Mouse (Mus musculus): Measurements from ENCODE around the gene Car2. TPM values are rescaled to one million over a fixed set of nuclear protein-coding genes. Genes with fewer than 3 reads are reported as not detected.

The Car2 gene
- polyA plus RNA-seq, 1 experiment from 2014 or later, result 27.9 TPM

GRCm38 (mm10) chr3:14904165-14904564, 18.1 kb downstream of the Car2 start:
- H3K4me1 ChIP-seq (ENCODE audit: control insufficient read depth in 2 of 2, insufficient read depth in 2 of 2, low read length in 2 of 2), result no peaks in the 10 kb centered on the region
- no peak overlapping the region for H3K9ac ChIP-seq (ENCODE audit: low read length)
- no peaks in the 10 kb centered on the region for H3K27me3 ChIP-seq (ENCODE audit: control insufficient read depth, insufficient read depth, low read length)
- peaks cover 13% of the 10 kb centered on the region for H3K36me3 ChIP-seq (ENCODE audit: control insufficient read depth, insufficient read depth, low read length)
- no peaks in the 10 kb centered on the region for H3K9me3 ChIP-seq (ENCODE audit: control insufficient read depth, low read length)
- ATAC-seq (ENCODE audit: insufficient number of reproducible peaks, insufficient read depth, low FRiP score, low read depth), result no peak
- H3K4me3 ChIP-seq (ENCODE audit: control insufficient read depth in 1 of 2, insufficient read depth in 1 of 2, low read depth in 1 of 2, low read length in 2 of 2), result no peak overlapping the region
- no peak overlapping the region for H3K4me2 ChIP-seq (ENCODE audit: low read length)
- 67% methylated on average over 3 of the region's 3 CpGs for WGBS
- H3K27ac ChIP-seq (replicated peaks in 1 of 2; ENCODE audit: control insufficient read depth in 1 of 2, insufficient read depth in 1 of 2, low read depth in 2 of 2, low read length in 2 of 2), result no peak overlapping the region

- no peaks in the 10 kb centered on the region for H3K4me1 ChIP-seq (ENCODE audit: control insufficient read depth in 2 of 2, insufficient read depth in 2 of 2, low read length in 2 of 2)
- H3K27ac ChIP-seq (replicated peaks in 1 of 2; ENCODE audit: control insufficient read depth in 1 of 2, insufficient read depth in 1 of 2, low read depth in 2 of 2, low read length in 2 of 2), result no peak overlapping the region
- no peak overlapping the region for H3K9ac ChIP-seq (ENCODE audit: low read length)
- H3K9me3 ChIP-seq (ENCODE audit: control insufficient read depth, low read length), result no peaks in the 10 kb centered on the region
- no peak overlapping the region for H3K4me3 ChIP-seq (ENCODE audit: control insufficient read depth in 1 of 2, insufficient read depth in 1 of 2, low read depth in 1 of 2, low read length in 2 of 2)
- 48% methylated on average over 1 of the region's 1 CpGs for WGBS
- ATAC-seq (ENCODE audit: insufficient number of reproducible peaks, insufficient read depth, low FRiP score, low read depth), result no peak
- H3K36me3 ChIP-seq (ENCODE audit: control insufficient read depth, insufficient read depth, low read length), result no peaks in the 10 kb centered on the region
- H3K4me2 ChIP-seq (ENCODE audit: low read length), result no peak overlapping the region
- H3K27me3 ChIP-seq (ENCODE audit: control insufficient read depth, insufficient read depth, low read length), result no peaks in the 10 kb centered on the region
These were observed 21.2 kb downstream of the Car2 start for GRCm38 (mm10) chr3:14907271-14907670.

- H3K9ac ChIP-seq (ENCODE audit: low read length), result no peak overlapping the region
- no peak overlapping the region for H3K4me2 ChIP-seq (ENCODE audit: low read length)
- no peak overlapping the region for H3K4me3 ChIP-seq (ENCODE audit: control insufficient read depth in 1 of 2, insufficient read depth in 1 of 2, low read depth in 1 of 2, low read length in 2 of 2)
- ATAC-seq (ENCODE audit: insufficient number of reproducible peaks, insufficient read depth, low FRiP score, low read depth), result no peak
- H3K36me3 ChIP-seq (ENCODE audit: control insufficient read depth, insufficient read depth, low read length), result no peaks in the 10 kb centered on the region
- H3K9me3 ChIP-seq (ENCODE audit: control insufficient read depth, low read length), result no peaks in the 10 kb centered on the region
- H3K27me3 ChIP-seq (ENCODE audit: control insufficient read depth, insufficient read depth, low read length), result no peaks in the 10 kb centered on the region
- H3K27ac ChIP-seq (replicated peaks in 1 of 2; ENCODE audit: control insufficient read depth in 1 of 2, insufficient read depth in 1 of 2, low read depth in 2 of 2, low read length in 2 of 2), result no peak overlapping the region
- no peaks in the 10 kb centered on the region for H3K4me1 ChIP-seq (ENCODE audit: control insufficient read depth in 2 of 2, insufficient read depth in 2 of 2, low read length in 2 of 2)
- 86% methylated on average over 4 of the region's 4 CpGs for whole genome bisulfite sequencing
These were observed 26.0 kb downstream of the Car2 start for GRCm38 (mm10) chr3:14911992-14912582.

DNA sequence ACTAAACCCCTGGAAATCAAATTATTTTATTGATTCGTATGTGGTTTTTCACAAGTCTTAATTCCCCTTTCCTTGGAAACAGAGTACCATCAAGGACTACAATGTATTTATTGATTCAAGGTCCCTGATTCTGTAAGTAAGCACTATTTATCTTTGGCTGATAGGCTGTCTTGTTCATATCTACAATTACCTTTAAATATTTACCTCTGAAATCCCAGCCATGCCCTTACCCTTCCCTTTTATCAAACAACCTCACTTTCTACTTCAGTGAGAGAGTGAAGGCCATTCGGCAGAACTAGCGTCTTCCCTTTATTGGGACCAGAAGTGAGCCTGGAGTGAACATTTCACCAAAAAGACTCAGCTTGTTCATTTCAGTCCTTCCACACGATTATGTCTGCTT, 27.7 kb downstream of the Car2 start:
- H3K4me1 ChIP-seq (ENCODE audit: control insufficient read depth in 2 of 2, insufficient read depth in 2 of 2, low read length in 2 of 2), result no peaks in the 10 kb centered on the region
- H3K9ac ChIP-seq (ENCODE audit: low read length), result no peak overlapping the region
- H3K4me3 ChIP-seq (ENCODE audit: control insufficient read depth in 1 of 2, insufficient read depth in 1 of 2, low read depth in 1 of 2, low read length in 2 of 2), result no peak overlapping the region
- 79% methylated on average over 4 of the region's 4 CpGs for WGBS
- no peak for ATAC-seq (ENCODE audit: insufficient number of reproducible peaks, insufficient read depth, low FRiP score, low read depth)
- H3K27me3 ChIP-seq (ENCODE audit: control insufficient read depth, insufficient read depth, low read length), result no peaks in the 10 kb centered on the region
- H3K27ac ChIP-seq (replicated peaks in 1 of 2; ENCODE audit: control insufficient read depth in 1 of 2, insufficient read depth in 1 of 2, low read depth in 2 of 2, low read length in 2 of 2), result no peak overlapping the region
- no peaks in the 10 kb centered on the region for H3K9me3 ChIP-seq (ENCODE audit: control insufficient read depth, low read length)
- no peaks in the 10 kb centered on the region for H3K36me3 ChIP-seq (ENCODE audit: control insufficient read depth, insufficient read depth, low read length)
- H3K4me2 ChIP-seq (ENCODE audit: low read length), result no peak overlapping the region

- Histone ChIP-seq H3K9me3 (ENCODE audit: control insufficient read depth, low read length) (no peaks in the 10 kb centered on the region), H3K27ac (replicated peaks in 1 of 2; ENCODE audit: control insufficient read depth in 1 of 2, insufficient read depth in 1 of 2, low read depth in 2 of 2, low read length in 2 of 2) (no peak overlapping the region), H3K4me2 (ENCODE audit: low read length) (no peak overlapping the region), H3K4me1 (ENCODE audit: control insufficient read depth in 2 of 2, insufficient read depth in 2 of 2, low read length in 2 of 2) (no peaks in the 10 kb centered on the region), H3K36me3 (ENCODE audit: control insufficient read depth, insufficient read depth, low read length) (no peaks in the 10 kb centered on the region), H3K9ac (ENCODE audit: low read length) (no peak overlapping the region), H3K4me3 (ENCODE audit: control insufficient read depth in 1 of 2, insufficient read depth in 1 of 2, low read depth in 1 of 2, low read length in 2 of 2) (no peak overlapping the region), H3K27me3 (ENCODE audit: control insufficient read depth, insufficient read depth, low read length) (no peaks in the 10 kb centered on the region)
- no peak for ATAC-seq (ENCODE audit: insufficient number of reproducible peaks, insufficient read depth, low FRiP score, low read depth)
- WGBS, result 77% methylated on average over 2 of the region's 2 CpGs
These were observed 29.3 kb downstream of the Car2 start for GRCm38 (mm10) chr3:14915355-14915754.

- Histone ChIP-seq H3K36me3 (ENCODE audit: control insufficient read depth, insufficient read depth, low read length) (no peaks in the 10 kb centered on the region), H3K27ac (replicated peaks in 1 of 2; ENCODE audit: control insufficient read depth in 1 of 2, insufficient read depth in 1 of 2, low read depth in 2 of 2, low read length in 2 of 2) (no peak overlapping the region), H3K9ac (ENCODE audit: low read length) (no peak overlapping the region), H3K4me1 (ENCODE audit: control insufficient read depth in 2 of 2, insufficient read depth in 2 of 2, low read length in 2 of 2) (no peaks in the 10 kb centered on the region), H3K9me3 (ENCODE audit: control insufficient read depth, low read length) (no peaks in the 10 kb centered on the region), H3K4me3 (ENCODE audit: control insufficient read depth in 1 of 2, insufficient read depth in 1 of 2, low read depth in 1 of 2, low read length in 2 of 2) (no peak overlapping the region), H3K4me2 (ENCODE audit: low read length) (no peak overlapping the region), H3K27me3 (ENCODE audit: control insufficient read depth, insufficient read depth, low read length) (no peaks in the 10 kb centered on the region)
- ATAC-seq (ENCODE audit: insufficient number of reproducible peaks, insufficient read depth, low FRiP score, low read depth), result no peak
- WGBS, result 69% methylated on average over 2 of the region's 2 CpGs
These were observed 31.2 kb downstream of the Car2 start for GRCm38 (mm10) chr3:14917261-14917660.

DNA sequence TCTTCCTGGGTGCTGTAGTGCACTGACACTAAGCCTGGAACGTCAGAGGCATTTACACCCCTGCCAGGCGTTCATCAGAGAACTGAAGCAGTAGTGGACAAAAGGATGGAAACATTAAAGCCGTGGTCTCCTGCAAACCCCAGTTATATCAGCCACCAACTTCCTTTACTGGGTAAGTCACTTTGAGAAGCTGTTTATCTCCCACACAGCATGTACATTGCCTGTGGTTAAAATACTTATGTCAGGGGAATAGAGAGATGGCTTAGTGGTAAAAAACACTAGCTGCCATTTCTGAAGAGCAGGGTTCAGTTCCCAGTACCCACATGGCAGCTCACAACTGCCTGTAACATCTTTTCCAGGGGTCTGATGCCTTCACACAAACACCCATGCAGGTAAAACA, 58.6 kb downstream of the Car2 start:
- Histone ChIP-seq H3K4me3 (ENCODE audit: control insufficient read depth in 1 of 2, insufficient read depth in 1 of 2, low read depth in 1 of 2, low read length in 2 of 2) (no peak overlapping the region), H3K4me2 (ENCODE audit: low read length) (no peak overlapping the region), H3K27ac (replicated peaks in 1 of 2; ENCODE audit: control insufficient read depth in 1 of 2, insufficient read depth in 1 of 2, low read depth in 2 of 2, low read length in 2 of 2) (no peak overlapping the region), H3K36me3 (ENCODE audit: control insufficient read depth, insufficient read depth, low read length) (no peaks in the 10 kb centered on the region), H3K4me1 (ENCODE audit: control insufficient read depth in 2 of 2, insufficient read depth in 2 of 2, low read length in 2 of 2) (no peaks in the 10 kb centered on the region), H3K27me3 (ENCODE audit: control insufficient read depth, insufficient read depth, low read length) (no peaks in the 10 kb centered on the region), H3K9ac (ENCODE audit: low read length) (no peak overlapping the region), H3K9me3 (ENCODE audit: control insufficient read depth, low read length) (no peaks in the 10 kb centered on the region)
- 54% methylated on average over 3 of the region's 3 CpGs for WGBS
- ATAC-seq (ENCODE audit: insufficient number of reproducible peaks, insufficient read depth, low FRiP score, low read depth), result no peak

DNA sequence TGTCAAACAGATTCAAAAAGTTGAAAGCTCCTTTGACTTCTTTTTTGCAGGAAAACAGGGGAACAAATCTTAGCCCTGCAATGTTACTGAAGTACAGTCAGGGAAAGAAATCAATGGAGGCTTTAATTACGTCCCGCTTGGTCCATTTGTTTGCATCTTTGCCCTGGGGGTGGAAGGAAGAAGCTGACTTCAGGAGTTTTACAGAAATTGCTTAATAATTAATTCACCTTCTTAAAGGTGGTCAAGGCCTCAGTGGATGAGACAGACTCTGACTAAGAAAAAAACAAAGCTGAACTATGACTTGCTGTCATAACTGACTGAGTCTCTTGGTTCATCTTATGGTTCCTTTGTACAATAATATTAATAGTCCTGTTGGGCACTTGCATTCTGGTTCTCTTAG, 59.6 kb downstream of the Car2 start:
- no peaks in the 10 kb centered on the region for H3K27me3 ChIP-seq (ENCODE audit: control insufficient read depth, insufficient read depth, low read length)
- H3K9ac ChIP-seq (ENCODE audit: low read length), result no peak overlapping the region
- H3K36me3 ChIP-seq (ENCODE audit: control insufficient read depth, insufficient read depth, low read length), result no peaks in the 10 kb centered on the region
- no peaks in the 10 kb centered on the region for H3K4me1 ChIP-seq (ENCODE audit: control insufficient read depth in 2 of 2, insufficient read depth in 2 of 2, low read length in 2 of 2)
- no peak overlapping the region for H3K4me3 ChIP-seq (ENCODE audit: control insufficient read depth in 1 of 2, insufficient read depth in 1 of 2, low read depth in 1 of 2, low read length in 2 of 2)
- H3K9me3 ChIP-seq (ENCODE audit: control insufficient read depth, low read length), result no peaks in the 10 kb centered on the region
- ATAC-seq (ENCODE audit: insufficient number of reproducible peaks, insufficient read depth, low FRiP score, low read depth), result no peak
- WGBS, result 88% methylated on average over 2 of the region's 2 CpGs
- H3K27ac ChIP-seq (replicated peaks in 1 of 2; ENCODE audit: control insufficient read depth in 1 of 2, insufficient read depth in 1 of 2, low read depth in 2 of 2, low read length in 2 of 2), result no peak overlapping the region
- H3K4me2 ChIP-seq (ENCODE audit: low read length), result no peak overlapping the region
